Mouse (Mus musculus) brain, embryonic 14.5 days (tissue): ENCODE measurements around the gene Rbmxl2.
A peak's percentile ranks its signal among the peaks of the same experiment; 100 is the strongest.

Experiments used
- CTCF ChIP-seq: fragments of 200-500 bp; IDR thresholded peaks from 2 replicates; pipeline ENCODE4 v1.5.1; 2012; ENCODE audit warnings: inconsistent platforms, mild to moderate bottlenecking, moderate library complexity, borderline replicate concordance; ENCODE audit not compliant: insufficient read depth, insufficient read length; ENCODE audit errors: extremely low read depth
- POLR2A ChIP-seq: fragments of 200-500 bp; IDR thresholded peaks from 2 replicates; pipeline ENCODE4 v1.6.1; 2012; ENCODE audit warnings: mild to moderate bottlenecking, inconsistent platforms, borderline replicate concordance; ENCODE audit not compliant: poor library complexity, insufficient read depth, insufficient read length, severe bottlenecking; ENCODE audit errors: extremely low read depth

DNA sequence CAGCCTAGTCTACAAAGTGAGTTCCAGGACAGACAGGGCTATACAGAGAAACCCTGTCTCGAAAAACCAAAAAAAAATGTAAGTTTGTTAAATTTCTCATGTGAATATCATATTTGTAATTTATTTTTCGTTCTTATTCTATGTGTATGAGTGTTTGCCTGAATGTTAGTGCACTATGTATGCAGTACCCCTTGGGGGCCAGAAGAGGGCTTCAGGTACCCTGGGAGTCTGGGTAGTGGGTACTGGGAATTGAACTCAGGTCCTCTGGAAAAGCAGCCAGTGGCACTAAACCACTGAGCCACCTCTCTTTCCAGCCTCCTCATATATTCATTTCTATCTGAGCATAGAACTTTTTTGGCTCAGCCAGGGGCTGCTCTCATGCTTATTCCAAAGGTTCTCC lies 7.6 kb downstream of the Rbmxl2 start:
- TF ChIP-seq POLR2A (no peak), CTCF (peak; percentile 33; the same call in 1 of the 2 replicates)
